Mouse (Mus musculus): Measurements from ENCODE around the gene Ybx3. TPM values are rescaled to one million over a fixed set of nuclear protein-coding genes. Genes with fewer than 3 reads are reported as not detected.
A peak's percentile ranks its signal among the peaks of the same experiment; 100 is the strongest.

The Ybx3 gene
- polyA plus RNA-seq, 1 experiment from 2014 or later: 26.4 TPM

GRCm38 (mm10) chr6:131403036-131403435, 14.8 kb upstream of the Ybx3 start:
- H3K36me3 ChIP-seq: no peaks in the 10 kb centered on the region
- 61% methylated on average over 2 of the region's 2 CpGs for WGBS
- no peaks in the 10 kb centered on the region for H3K4me1 ChIP-seq
- no peak for ATAC-seq (ENCODE audit: low FRiP score)
- H3K4me3 ChIP-seq: no peak overlapping the region
- no peak overlapping the region for H3K27ac ChIP-seq
- H3K4me2 ChIP-seq (replicated peaks): no peak overlapping the region
- H3K9ac ChIP-seq: no peak overlapping the region
- H3K9me3 ChIP-seq (replicated peaks): no peaks in the 10 kb centered on the region
- no peaks in the 10 kb centered on the region for H3K27me3 ChIP-seq

- no peak overlapping the region for H3K4me3 ChIP-seq
- H3K4me2 ChIP-seq (replicated peaks): no peak overlapping the region
- no peak overlapping the region for H3K9ac ChIP-seq
- H3K27ac ChIP-seq: no peak overlapping the region
- H3K9me3 ChIP-seq (replicated peaks): 0 out of 2 replicates have a peak, but pooled peaks cover under 1% of the 10 kb centered on the region
- no peaks in the 10 kb centered on the region for H3K36me3 ChIP-seq
- H3K4me1 ChIP-seq: no peaks in the 10 kb centered on the region
- no peaks in the 10 kb centered on the region for H3K27me3 ChIP-seq
- ATAC-seq (ENCODE audit: low FRiP score): no peak
Measured at GRCm38 (mm10) chr6:131402606-131403005, 14.3 kb upstream of the Ybx3 start.

DNA sequence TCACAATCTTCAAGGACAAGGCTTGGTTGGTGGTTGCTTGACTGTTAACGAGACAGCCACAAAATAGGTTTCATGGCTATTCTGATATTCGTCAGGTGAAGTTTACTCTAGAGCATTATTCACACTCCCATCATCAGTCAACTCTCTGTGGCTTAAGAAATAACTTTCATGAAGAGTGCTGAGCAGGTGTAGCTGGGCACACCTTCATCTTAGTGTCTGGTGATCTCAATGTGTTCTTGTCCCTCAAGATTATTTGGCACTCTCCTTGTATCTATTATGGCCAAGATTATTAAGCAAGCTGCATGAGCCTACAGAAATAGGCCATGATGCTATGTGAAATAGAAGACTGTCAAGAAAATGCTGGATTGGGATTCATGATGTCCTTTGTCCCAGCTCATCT, 13.0 kb upstream of the Ybx3 start:
- Histone ChIP-seq H3K27ac (no peak overlapping the region), H3K9me3 (replicated peaks) (0 out of 2 replicates have a peak, but pooled peaks cover 3% of the 10 kb centered on the region), H3K4me3 (no peak overlapping the region), H3K36me3 (no peaks in the 10 kb centered on the region), H3K9ac (no peak overlapping the region), H3K4me1 (no peaks in the 10 kb centered on the region), H3K4me2 (replicated peaks) (no peak overlapping the region), H3K27me3 (no peaks in the 10 kb centered on the region)
- 87% methylated on average over 2 of the region's 2 CpGs for WGBS
- no peak for ATAC-seq (ENCODE audit: low FRiP score)

- WGBS: 48% methylated on average over 1 of the region's 1 CpGs
Measured at GRCm38 (mm10) chr6:131396650-131397049, 8.4 kb upstream of the Ybx3 start.

GRCm38 (mm10) chr6:131393873-131394660, 5.8 kb upstream of the Ybx3 start:
- H3K9me3 ChIP-seq (replicated peaks): 0 out of 2 replicates have a peak, but pooled peaks cover 3% of the 10 kb centered on the region
- 81% methylated on average over 4 of the region's 4 CpGs for WGBS
- H3K4me2 ChIP-seq (replicated peaks): no peak overlapping the region
- H3K36me3 ChIP-seq: no peaks in the 10 kb centered on the region
- H3K9ac ChIP-seq: no peak overlapping the region
- peaks cover 3% of the 10 kb centered on the region; the same call in 1 of the 2 replicates for H3K27me3 ChIP-seq
- H3K4me3 ChIP-seq: no peak overlapping the region
- H3K4me1 ChIP-seq: no peaks in the 10 kb centered on the region
- no peak for ATAC-seq (ENCODE audit: low FRiP score)
- no peak overlapping the region for H3K27ac ChIP-seq

More at GRCm38 (mm10) chr6:131396650-131397049, 8.4 kb upstream of the Ybx3 start:
- Histone ChIP-seq H3K36me3 (no peaks in the 10 kb centered on the region), H3K27me3 (no peaks in the 10 kb centered on the region), H3K4me3 (no peak overlapping the region), H3K4me2 (replicated peaks) (no peak overlapping the region), H3K9ac (no peak overlapping the region), H3K4me1 (no peaks in the 10 kb centered on the region), H3K27ac (no peak overlapping the region), H3K9me3 (replicated peaks) (0 out of 2 replicates have a peak, but pooled peaks cover 3% of the 10 kb centered on the region)
- no peak for ATAC-seq (ENCODE audit: low FRiP score)

- under 1% methylated on average over 43 of the region's 43 CpGs for WGBS
- Histone ChIP-seq H3K9me3 (replicated peaks) (no peaks in the 10 kb centered on the region), H3K9ac (peak overlapping the region; percentile 84), H3K4me2 (replicated peaks) (peak overlapping the region; percentile 87), H3K4me3 (peak overlapping the region; percentile 83), H3K27me3 (peaks cover 3% of the 10 kb centered on the region; the same call in 1 of the 2 replicates), H3K27ac (peak overlapping the region; percentile 83; the same call in 1 of the 2 replicates), H3K4me1 (peaks cover 18% of the 10 kb centered on the region; the same call in 1 of the 2 replicates), H3K36me3 (no peaks in the 10 kb centered on the region)
- peak; percentile 63 for ATAC-seq (ENCODE audit: low FRiP score)
Measured at GRCm38 (mm10) chr6:131387221-131388039, 846 bp downstream of the Ybx3 start.

- H3K27ac ChIP-seq: no peak overlapping the region
- H3K27me3 ChIP-seq: peaks cover 3% of the 10 kb centered on the region; the same call in 1 of the 2 replicates
- no peak for ATAC-seq (ENCODE audit: low FRiP score)
- H3K4me3 ChIP-seq: peak overlapping the region; percentile 83
- no peaks in the 10 kb centered on the region for H3K36me3 ChIP-seq
- peak overlapping the region; percentile 87 for H3K4me2 ChIP-seq (replicated peaks)
- WGBS: 46% methylated on average over 9 of the region's 9 CpGs
- H3K4me1 ChIP-seq: peaks cover 22% of the 10 kb centered on the region; the same call in 1 of the 2 replicates
- H3K9me3 ChIP-seq (replicated peaks): no peaks in the 10 kb centered on the region
- 0 out of 2 replicates have a peak overlapping the region, but pooled peaks have one; percentile 4 for H3K9ac ChIP-seq
Measured at GRCm38 (mm10) chr6:131386416-131387019, 1.8 kb downstream of the Ybx3 start.

DNA sequence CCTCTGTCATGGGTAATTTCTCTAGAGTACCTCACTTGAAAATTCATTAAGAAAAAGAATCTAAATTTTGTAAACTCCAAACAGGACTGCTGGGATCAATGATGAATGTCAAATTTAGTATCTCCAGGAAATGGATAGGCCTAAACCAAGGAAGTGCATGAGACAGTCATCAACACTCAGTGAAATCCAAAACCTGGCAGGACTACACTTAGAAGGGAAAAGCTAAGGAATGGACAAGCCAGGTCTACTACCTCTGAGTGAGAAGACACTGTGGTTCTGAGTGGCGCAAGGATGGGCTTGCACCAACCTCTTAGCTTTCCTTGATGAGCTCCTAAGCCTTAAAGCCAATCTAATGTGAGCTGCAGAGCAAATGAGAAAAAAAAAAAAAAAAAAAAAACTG, 2.8 kb downstream of the Ybx3 start:
- Histone ChIP-seq H3K9ac (no peak overlapping the region), H3K36me3 (no peaks in the 10 kb centered on the region), H3K27me3 (peaks cover 3% of the 10 kb centered on the region; the same call in 1 of the 2 replicates), H3K9me3 (replicated peaks) (no peaks in the 10 kb centered on the region), H3K4me1 (peaks cover 22% of the 10 kb centered on the region; the same call in 1 of the 2 replicates), H3K4me2 (replicated peaks) (no peak overlapping the region), H3K4me3 (no peak overlapping the region), H3K27ac (no peak overlapping the region)
- WGBS: 100% methylated on average over 1 of the region's 1 CpGs
- no peak for ATAC-seq (ENCODE audit: low FRiP score)

- H3K27ac ChIP-seq: no peak overlapping the region
- WGBS: 60% methylated on average over 6 of the region's 6 CpGs
- no peaks in the 10 kb centered on the region for H3K9me3 ChIP-seq (replicated peaks)
- H3K36me3 ChIP-seq: peaks cover 14% of the 10 kb centered on the region
- peaks cover 22% of the 10 kb centered on the region; the same call in 1 of the 2 replicates for H3K4me1 ChIP-seq
- no peak overlapping the region for H3K9ac ChIP-seq
- ATAC-seq (ENCODE audit: low FRiP score): no peak
- H3K4me3 ChIP-seq: no peak overlapping the region
- no peaks in the 10 kb centered on the region for H3K27me3 ChIP-seq
- H3K4me2 ChIP-seq (replicated peaks): no peak overlapping the region
Measured at GRCm38 (mm10) chr6:131383713-131384330, 4.5 kb downstream of the Ybx3 start.

GRCm38 (mm10) chr6:131382984-131383337, 5.3 kb downstream of the Ybx3 start:
- 67% methylated on average over 3 of the region's 3 CpGs for WGBS
- no peak for ATAC-seq (ENCODE audit: low FRiP score)
- no peak overlapping the region for H3K9ac ChIP-seq

GRCm38 (mm10) chr6:131382232-131382983, 5.9 kb downstream of the Ybx3 start:
- WGBS: 49% methylated on average over 14 of the region's 14 CpGs
- H3K4me2 ChIP-seq (replicated peaks): no peak overlapping the region
- peaks cover 22% of the 10 kb centered on the region; the same call in 1 of the 2 replicates for H3K4me1 ChIP-seq
- H3K9me3 ChIP-seq (replicated peaks): no peaks in the 10 kb centered on the region
- H3K4me3 ChIP-seq: no peak overlapping the region
- no peak for ATAC-seq (ENCODE audit: low FRiP score)
- no peak overlapping the region for H3K9ac ChIP-seq
- H3K27me3 ChIP-seq: no peaks in the 10 kb centered on the region
- H3K36me3 ChIP-seq: peaks cover 21% of the 10 kb centered on the region
- no peak overlapping the region for H3K27ac ChIP-seq

More at GRCm38 (mm10) chr6:131382984-131383337, 5.3 kb downstream of the Ybx3 start:
- Histone ChIP-seq H3K27me3 (no peaks in the 10 kb centered on the region), H3K36me3 (peaks cover 16% of the 10 kb centered on the region), H3K4me2 (replicated peaks) (no peak overlapping the region), H3K27ac (no peak overlapping the region), H3K4me1 (peaks cover 22% of the 10 kb centered on the region; the same call in 1 of the 2 replicates), H3K9me3 (replicated peaks) (no peaks in the 10 kb centered on the region), H3K4me3 (no peak overlapping the region)

All from hindbrain, embryonic 12.5 days (tissue).